Mouse (Mus musculus) forebrain, embryonic 15.5 days (tissue): ENCODE results near the gene Tyrp1. TPM values are rescaled to one million over a fixed set of nuclear protein-coding genes. Genes with fewer than 3 reads are reported as not detected.

Source experiments
- polyA plus RNA-seq: library from polyadenylated mRNA; unstranded; fragments of >200 nt; fragmentation: Nextera tagmentation; extraction: Ambion mirVana; gene quantifications from 2 replicates; pipeline ENCODE4 v1.2.1, GENCODE M21; 2015

Tyrp1 gene
- polyA plus RNA-seq, 1 experiment from 2014 or later = 0.36 TPM

Other genes starting within 250 kb of the Tyrp1 start
- 4.6 and 4.9 TPM in 2 replicates for gene Lurap1l, start 76.5 kb downstream of the Tyrp1 start, polyA plus RNA-seq